Mouse (Mus musculus) heart, postnatal 4 days (tissue): ENCODE data around the gene Zbed4. TPM values are rescaled to one million over a fixed set of nuclear protein-coding genes. Genes with fewer than 3 reads are reported as not detected.
"Not testable (repeated sequence)": the region's sequence is repeated elsewhere in the genome, so short reads cannot be mapped to it uniquely, and the experiment has no call there.

ENCODE experiments used
- DNase-seq: peaks from one replicate; pipeline ENCODE4 v3.0.0; 2021
- total RNA-seq, 2 experiments: library from RNA; stranded (reverse); gene quantifications; 2 replicates each; pipeline ENCODE4 v1.2.3; 2021

Gene Zbed4
- total RNA-seq, result 10 to 100 TPM; 17.8 to 18.9 TPM

DNA sequence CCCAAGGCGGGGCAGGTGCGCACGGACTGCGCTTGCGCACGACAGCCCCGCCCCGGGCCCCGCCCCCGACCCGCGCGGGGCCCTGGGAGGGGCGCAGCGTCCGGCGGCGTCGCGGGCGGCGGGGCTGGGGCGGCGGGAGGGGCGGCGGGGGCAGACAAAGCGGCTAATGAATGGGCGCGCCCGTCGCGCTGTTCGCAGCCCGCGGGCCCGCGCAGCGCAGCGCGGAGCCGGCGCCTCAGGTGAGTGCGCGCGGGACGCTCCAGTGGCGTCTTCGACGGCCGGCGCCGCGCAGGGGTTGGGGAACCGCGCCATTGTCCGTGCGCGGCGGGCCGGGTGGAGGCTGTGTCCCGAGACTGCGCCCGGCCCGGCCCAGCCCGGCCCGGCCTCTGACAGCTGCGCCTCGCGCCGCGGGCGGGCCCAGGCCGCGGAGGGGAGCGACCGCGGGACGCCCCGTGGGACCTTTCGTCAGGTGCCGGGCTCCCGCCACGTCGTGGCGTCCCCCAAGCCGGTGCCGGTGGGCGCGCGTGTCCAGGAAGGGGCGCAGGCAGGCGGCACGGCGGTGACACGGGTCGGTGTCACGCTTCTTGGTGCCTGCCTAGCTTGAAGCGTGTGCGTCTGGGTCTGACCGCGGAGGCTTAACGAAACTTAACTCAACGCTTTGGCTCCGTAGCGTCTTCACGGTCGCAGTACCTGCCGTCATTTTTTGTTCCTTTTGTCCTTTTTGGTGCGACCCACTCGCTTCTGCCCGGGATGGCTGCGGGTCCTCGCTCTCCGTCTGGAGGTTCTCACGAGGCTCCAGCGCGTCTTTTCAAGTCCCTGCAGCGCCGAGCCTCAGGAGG, at the start of gene Zbed4:
Gene Zbed4 (plus strand): TSS at position 97 of the 839 bp plus-strand sequence.
- DNase-seq, result peak; percentile 45

DNA sequence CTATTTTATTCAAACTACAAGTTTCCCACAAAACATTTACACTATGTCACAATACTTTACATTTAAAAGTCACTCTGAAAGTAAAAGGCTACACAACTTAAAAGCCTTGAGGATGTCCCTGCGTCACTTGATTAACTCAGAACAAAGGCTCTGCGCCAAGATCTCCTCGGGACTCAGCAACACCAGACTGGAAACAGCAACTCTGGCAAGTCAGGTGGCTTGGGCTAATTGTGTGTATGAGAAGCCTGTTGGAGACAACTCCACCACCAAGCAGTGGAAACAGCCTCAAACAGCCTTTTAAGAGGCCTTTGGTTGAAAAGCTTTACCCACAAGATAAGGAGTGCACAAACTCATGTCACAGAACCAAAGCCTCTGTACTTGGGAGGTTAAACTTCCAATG, 49.0 kb upstream of the Zbed4 start:
- peak; percentile 42 for DNase-seq

DNA sequence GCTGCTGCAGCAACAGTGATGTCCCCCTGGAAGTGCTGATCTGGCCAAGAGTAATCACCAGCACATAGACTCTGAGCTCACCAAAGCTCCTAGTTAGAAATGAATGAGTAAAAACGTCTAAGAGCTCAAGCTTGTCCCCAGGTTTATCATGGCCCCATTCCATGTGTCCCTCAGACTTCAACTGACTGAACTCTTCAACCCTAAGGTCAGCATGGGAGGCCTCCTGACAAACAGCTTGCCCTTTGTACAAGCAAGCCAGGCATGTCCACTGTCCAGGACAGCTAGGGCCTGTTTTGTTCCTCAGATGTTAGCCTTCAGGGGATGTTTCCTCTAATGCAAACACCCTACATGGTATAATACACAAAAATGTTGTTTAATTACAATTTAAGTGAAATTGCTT, 47.2 kb upstream of the Zbed4 start:
- no peak for DNase-seq

DNA sequence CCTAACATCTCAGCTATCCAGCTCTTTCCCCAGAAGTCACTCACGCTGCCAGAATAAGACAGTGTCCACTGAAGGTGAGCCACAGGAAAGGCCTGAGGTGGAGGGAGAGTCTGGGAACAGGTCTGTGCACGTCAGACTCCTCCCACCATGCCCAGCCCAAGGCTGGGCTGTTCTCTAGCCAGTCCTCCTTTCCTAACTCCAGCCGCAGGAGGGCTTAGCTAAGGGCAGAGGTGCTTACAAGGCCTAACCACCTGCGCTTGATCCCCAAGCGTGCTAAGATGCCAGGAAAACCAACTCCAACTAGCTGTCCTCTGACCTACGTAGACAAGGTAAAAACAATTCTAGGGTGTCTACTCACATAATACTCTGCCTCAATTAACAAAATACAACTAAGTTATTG, 45.1 kb upstream of the Zbed4 start:
- no peak for DNase-seq

DNA sequence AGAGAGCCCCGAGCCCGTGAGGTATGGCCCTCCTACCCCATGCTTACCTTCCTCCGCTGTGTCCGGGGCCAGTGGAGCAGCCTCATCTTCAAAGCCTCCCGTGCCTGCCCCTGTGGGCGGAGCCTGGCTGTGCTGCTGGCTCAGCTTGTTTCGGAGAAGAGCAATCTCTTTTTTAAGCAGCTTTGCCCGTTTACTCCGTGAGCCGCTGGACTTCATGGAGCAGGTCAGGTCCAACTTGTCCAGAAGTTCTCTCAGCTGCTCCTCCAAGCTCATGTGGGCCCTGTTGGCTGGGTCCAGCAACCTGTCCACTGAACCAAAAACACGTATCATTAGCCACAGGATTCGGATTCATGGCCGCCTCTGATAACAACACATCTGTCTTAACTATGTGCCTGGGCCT, 44.5 kb upstream of the Zbed4 start:
- not testable (repeated sequence) for DNase-seq

DNA sequence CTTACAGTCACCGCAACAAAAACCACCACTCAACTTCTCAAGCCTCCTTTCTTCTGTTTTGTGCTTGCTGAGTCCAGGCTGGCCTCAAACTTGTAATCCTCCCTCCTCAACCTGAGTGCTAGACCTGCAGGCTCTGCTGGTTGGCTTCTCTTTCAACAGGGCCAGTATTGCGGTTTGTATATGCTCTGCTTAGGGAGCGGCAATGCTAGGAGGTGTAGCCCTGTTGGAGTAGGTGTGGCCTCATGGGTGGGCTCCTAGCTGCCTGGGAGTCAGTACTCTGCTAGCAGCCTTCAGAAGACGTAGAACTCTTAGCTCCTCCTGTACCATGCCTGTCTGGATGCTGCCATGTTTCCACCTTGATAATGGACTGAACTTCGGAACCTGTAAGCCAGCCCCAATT, 43.3 kb upstream of the Zbed4 start:
- no peak for DNase-seq

DNA sequence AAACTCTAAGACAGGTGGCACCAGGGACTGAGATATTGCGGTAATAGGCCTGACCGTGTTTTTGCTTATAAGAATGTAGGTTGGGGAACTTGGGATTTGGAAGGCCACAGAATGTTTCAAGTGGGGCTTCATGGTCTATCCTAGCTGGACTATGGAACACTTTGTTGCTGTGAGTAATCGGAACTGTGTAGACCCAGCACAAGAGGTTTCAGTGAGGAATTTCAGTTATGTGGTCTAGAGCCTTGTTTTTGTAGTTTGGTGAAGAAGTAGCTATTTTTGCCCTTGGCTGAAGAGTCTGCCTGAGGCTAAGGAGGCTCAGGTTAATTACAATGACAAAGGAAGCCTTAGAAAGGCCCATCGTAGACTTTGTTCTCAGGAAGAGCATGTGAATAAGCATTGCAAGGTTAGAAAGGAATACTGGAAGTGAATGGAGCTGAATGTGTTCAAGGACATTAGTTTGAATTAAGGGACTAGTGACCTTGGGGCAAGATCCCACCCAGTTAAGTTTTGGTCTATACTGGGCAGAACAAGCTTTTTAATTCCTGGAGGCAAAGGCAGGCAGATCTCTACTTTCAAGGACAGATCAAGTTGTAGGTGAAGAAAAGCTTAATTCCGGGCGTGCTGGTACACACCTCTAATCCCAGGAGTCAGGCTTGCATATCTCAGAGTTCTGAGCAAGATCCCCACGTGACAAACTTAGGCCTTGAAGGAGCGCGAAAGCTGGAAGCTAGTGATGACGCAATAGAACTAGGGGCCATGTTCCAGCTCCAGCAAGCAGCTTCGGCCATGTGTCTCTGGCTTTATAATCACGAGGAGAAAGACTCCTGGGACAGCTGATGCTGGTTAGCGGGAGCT, 42.6 kb upstream of the Zbed4 start:
- DNase-seq, result no peak

DNA sequence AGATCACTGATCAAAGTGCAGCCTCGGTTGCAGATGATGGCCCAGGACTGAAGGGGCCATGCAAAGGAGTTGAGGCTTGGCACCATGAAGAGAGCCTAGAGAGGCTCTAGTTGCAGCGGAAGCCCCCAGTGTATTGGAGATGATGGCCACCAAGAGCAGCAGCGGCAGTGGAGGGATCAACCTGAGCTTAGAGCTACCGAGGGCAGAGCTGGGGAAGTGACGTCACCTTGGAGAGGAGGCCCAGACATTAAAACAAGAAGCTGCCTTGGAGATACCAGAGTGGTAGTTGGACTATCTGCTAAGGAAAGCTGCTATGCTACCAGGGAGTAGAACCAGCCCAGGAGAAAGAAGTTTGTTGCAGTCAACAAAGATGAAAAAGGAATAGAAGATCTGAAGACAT, 41.6 kb upstream of the Zbed4 start:
- no peak for DNase-seq

DNA sequence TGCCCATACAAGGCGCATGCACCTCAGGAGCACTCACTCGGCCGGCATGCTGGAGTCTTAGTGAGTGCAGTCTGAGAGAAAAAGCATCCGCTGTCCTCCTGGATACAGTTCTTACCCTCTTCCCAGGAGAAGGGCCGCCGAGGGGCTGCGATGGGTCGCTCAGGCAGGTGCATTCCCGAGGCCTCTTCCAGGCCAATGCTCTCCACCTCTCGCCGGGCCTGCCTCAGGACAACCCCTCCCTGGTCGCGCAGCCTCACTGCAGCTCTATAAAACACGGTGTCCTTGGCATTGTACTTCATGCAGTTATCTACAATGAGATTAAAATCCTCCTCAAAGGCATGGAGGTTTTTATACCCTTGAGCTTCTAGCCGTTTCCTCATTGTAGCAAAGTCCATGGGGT, 39.0 kb upstream of the Zbed4 start:
- DNase-seq, result no peak

DNA sequence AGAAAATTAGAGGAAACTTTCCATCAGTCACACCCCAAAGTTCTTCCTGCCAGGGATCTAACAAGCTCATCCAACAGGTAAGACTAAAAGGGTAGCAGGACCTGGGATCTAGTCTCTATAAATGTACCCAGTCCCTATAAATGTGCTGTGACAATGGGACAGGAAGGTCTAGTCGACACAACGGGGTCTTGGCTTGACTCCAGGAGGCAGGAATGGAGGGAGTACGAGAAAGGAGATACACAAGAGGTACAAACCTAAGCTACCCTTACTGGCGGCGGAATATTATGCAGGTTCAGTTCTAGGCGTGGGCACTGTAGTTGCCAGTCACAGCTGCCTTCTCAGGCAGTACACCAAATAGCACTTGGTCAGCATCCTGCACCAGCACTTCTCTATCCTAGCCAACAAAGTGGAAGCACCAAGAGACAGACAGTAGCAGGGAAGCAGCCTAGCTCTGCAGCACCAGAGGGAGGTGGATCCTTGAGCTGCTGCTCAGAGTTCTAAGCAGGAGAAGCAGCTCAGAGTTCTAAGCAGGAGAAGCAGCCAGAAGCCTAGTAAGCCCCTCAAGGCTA, 37.4 kb upstream of the Zbed4 start:
- no peak for DNase-seq

DNA sequence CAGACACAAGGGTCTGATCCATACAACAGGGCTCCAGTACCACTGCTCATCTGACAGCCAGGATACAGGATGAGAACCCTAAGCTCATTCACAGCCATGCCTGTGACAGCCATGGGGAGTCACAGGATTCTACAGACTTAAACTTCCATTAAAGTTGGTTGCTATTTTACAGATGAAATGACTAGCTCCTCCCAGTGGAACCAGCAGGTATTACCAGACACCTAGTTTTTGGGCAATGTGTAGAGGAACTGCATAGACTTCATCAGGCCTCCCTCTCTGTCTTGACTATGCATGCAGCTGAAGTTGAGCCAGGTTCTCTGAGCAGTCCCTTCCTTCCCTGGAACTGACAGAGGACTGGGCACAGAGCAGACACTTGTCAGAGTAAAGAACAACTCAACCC, 35.1 kb upstream of the Zbed4 start:
- DNase-seq, result no peak

DNA sequence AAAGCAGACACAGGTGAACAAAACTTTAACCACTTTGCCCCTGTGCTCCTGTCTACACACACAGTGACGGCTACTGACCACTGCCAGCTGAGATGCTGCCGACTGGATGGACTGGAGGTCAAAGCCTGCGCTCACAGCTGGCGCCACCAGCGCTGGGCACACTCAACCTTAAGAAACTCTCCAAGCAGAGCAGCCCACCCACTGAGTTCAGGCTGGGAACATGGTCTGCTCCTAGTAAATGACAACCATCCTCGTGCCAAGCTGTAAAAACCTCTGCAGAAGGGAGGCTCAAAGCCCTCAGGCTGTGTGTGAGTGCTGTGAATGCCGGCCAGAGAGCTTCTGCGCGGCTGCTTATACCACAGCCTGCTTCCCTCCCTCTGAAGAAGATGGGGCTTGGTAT, 34.2 kb upstream of the Zbed4 start:
- no peak for DNase-seq

DNA sequence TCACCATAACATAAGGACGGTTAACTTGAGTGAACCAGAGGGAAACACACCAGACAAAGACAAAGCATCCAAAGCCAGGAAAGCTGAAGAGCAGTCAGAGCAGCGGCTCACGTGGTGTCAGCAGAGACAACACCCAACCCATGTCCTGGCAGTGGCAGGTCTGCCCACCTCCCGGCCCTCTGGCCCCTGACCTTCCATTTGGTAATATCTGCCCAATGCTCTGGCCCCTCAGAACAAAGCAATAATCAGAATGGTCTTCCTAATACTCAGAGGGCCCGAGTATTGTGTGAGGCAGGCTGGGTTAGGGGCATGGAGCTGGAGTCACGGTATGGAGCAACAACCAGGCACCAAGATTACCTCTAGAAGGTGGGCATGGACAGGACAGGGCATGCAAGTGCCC, 28.3 kb upstream of the Zbed4 start:
- DNase-seq, result no peak

DNA sequence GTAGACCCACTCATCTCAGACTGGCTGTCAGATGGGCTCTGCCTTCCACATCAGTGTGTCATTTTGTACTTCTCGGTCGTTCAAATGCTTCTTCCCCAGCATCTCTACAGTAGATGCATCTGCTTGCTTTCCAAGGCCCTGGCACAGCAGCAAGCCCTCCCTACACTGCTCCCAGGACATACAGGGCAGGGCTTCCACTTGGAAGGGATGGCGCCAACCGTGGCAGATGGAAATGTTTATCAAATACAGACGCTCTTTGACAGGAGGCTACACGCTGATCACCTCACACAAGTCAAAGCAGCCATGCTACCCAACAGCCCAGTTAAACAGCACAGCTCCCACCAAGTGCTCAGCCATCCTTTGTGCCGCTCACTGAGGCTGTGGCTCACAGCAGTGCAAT, 27.1 kb upstream of the Zbed4 start:
- DNase-seq, result no peak

DNA sequence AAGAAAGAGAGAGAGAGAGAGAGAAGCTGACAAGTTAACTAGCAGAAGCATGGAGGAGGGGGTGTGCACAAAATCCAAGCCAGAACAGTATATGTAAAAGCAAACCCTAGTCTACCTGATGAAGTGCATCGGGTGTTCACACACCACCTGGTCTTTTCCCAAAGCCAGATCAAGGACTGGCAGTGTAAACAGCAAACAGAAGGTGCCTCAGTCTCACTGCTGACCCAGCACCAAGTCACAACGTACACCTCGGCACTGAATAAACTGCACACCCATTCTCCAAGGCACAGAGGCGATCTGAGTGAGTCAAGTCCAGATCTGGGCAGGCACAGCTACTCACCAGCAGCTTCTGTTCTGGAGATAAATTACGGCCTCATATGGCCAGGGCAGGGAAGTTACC, 26.4 kb upstream of the Zbed4 start:
- no peak for DNase-seq

DNA sequence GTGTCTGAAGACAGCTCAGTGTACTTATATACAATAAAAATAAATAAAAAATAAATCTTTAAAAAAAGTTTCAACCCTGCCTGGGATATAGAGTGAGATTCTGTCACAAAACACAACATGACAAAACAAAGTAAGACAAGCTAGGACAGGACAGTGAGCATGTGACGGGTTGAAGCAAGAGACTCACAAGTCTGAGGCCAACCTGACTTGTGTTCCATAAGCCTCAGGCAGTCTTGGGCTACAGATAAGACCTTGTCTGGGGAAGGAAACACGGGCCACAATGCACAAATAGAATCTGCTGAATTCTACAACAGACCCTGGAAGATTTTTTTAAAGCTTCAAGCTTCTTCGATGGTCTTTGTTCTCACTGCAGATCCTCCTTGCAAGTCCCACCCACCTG, 24.3 kb upstream of the Zbed4 start:
- DNase-seq, result no peak

DNA sequence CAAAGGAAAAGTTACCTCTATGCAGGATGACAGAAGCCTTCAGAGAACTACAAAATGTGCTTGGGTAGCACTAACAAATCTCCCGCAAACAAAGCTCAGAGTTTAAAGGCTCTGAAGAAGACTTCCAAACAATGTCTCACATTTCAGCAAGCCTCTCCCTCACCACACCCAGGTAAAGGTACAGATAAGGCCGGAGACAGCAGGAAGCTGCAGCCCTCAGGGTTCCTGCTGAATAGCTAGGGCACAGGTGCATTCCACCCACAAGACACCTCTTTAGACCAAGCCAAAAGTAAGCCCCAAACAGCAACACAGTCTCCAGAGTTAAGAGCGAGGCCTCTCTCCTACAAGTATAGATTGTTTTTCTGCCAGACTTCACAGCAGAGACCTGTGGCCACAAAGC, 20.7 kb upstream of the Zbed4 start:
- no peak for DNase-seq

DNA sequence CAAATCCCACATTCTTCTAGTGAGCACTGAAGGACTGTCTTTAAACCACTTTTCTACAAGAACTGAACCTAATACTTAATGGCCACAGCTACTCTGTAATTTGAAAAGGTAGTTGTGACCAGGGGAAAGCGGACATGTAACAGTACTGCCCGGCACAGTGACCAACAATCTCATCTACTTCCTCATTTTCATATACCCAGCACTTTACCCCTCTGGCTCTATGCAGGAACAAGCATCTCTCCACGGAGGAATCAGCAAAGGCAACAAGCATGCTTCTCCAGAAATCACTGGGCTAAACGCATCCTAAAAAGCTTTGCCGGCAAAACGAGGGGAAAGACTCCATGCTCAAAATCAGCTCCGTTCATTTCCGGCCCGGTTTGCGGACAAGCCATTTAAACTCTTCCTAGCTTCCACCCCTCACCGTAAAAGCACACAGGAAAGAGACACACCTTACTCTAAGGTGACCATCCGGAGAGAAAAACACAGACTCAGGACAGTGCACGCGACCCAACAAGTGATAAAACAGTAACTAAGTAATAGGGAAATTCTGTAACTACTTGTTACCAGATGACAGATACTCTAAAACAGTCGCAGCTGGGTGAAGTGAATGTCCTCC, 18.9 kb upstream of the Zbed4 start:
- no peak for DNase-seq

DNA sequence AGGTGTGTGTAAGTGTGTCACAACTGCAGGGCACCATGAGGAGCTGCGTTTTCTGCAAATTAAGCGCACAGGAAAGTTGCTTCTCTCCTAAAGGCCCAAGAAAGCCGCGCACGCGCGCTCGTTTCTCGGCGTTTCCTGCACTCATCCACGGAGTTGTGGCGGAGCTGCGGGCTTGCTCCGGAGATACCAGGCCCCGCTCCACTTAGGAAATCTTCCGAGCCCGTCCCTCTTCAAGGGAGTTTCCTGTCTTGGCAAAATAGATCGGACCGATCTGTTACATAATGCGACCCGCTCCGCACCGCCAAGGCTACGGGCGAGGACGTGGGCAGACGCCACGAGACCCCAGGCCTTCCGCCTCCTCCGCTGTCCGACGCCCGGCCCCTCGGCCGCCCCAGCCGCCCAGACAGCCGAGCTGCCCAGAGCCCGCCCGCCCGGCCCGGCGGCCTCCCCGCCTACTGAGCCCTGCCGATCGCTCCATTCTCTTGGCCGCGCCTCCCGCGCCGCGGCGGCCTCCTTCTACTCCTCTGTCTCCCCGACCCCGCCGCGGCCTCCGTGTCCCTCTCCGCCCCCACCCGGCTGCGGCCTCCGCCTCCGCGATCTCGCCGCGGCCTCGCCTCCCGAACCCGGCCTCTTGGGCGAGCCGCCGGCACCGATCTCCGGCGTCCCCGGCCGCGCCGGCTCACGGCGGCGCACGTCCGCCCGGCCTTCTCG, 18.3 kb upstream of the Zbed4 start:
- DNase-seq, result peak; percentile 74

DNA sequence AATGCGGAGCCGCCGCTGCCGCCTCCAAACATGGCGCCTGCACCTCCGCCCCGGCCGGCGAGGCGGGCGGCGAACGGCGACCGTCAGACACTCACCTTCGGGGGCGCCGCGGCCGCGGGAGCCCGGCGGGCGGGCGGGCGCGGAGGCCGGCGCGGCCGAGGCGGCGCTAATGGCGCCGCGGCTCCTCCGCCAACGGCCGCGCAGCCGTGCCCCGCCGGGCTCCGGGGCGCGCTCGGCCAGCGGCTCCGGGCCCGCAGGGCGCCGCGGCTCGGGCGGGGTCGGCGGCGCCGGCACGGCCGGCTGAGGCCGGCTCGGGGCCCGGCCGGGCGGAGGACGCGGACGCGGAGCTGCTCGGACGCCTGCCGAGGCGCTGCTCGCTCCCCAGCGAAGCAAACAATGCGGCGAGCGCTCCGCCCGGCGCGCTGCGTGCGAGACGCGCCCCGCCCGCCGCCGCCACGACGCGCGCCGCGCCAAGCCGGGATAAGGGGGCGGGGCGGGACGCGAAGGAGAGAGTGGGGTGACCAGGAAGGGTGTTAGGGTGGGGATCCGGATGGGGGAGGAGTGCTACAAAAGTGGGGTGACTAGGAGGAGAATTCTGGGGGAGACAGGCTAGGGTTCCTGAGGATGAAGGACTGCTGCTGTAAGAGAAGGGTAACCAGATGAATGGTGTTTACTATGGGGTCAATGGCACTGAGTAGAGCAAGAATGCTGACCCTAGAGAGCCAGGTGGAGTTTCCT, 17.5 kb upstream of the Zbed4 start, which contains the start of gene Brd1:
Gene Brd1 (minus strand): TSS at position 400 of the 738 bp plus-strand sequence.
- peak; percentile 88 for DNase-seq

DNA sequence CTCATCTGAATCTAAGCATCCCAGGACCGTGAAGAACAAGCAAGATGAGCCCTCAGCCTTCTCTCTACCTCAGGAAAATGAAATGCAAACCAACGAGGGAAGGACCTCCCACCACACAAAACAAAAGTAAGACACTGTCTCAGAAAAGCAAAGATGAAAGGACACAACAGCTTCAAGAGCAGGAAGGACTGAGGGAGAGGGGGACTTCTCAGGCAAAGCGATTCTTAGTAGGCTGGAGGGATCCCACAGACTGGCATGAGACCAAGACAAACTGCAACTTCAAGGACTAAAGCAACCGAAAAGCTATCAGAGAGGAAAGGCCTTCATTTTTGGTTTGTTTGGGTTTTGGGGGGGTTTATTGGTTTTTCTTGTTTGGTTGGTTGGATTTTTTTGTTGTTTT, 15.3 kb upstream of the Zbed4 start:
- no peak for DNase-seq

DNA sequence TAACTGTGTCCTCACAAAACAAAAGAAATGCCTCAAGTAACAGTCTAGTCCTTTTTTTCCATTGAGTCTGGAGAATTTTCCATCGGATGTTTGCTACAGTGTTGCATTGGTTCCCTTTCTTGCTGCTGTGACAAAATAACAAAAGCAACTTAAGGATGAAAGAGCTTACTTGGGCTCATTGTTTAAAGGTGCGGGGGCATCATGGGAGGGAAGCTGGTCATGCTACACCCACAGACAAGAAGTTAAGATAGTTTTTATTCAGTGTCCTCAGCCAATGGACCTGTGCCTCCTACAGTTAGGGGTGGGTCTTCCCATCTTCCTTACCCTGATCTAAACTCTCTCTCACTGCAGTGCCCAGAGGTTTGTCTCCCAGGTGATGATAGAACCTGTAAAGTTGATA, 13.0 kb upstream of the Zbed4 start:
- DNase-seq, result no peak
